Mouse (Mus musculus) midbrain, postnatal 0 days (tissue): ENCODE measurements around the gene Fam98a. TPM values are rescaled to one million over a fixed set of nuclear protein-coding genes. Genes with fewer than 3 reads are reported as not detected.

Experiments used
- ATAC-seq: fragments of 200-750 bp; cut with Nextera tagmentation; 2 replicates; pipeline ENCODE4 v1.8.0; 2017; ENCODE audit warnings: moderate number of reproducible peaks, mild to moderate bottlenecking, moderate TSS enrichment, moderate library complexity; ENCODE audit not compliant: low FRiP score
- DNase-seq: peaks from one replicate; pipeline ENCODE4 v3.0.0-alpha.2; 2015; ENCODE audit warnings: low spot score
- H3K27ac ChIP-seq: fragments of 300-500 bp; sonication (generic); 2 replicates; pipeline ENCODE4 v1.5.1; 2014; ENCODE audit warnings: low read depth, mild to moderate bottlenecking, low read length, mixed read lengths
- H3K27me3 ChIP-seq: fragments of 300-500 bp; sonication (generic); 2 replicates; pipeline ENCODE4 v1.6.1; 2014; ENCODE audit warnings: low read length, control low read depth, mixed read lengths; ENCODE audit not compliant: insufficient read depth
- H3K36me3 ChIP-seq: fragments of 300-500 bp; sonication (generic); 2 replicates; pipeline ENCODE4 v1.6.1; 2014; ENCODE audit warnings: low read length, control low read depth, mixed read lengths; ENCODE audit not compliant: insufficient read depth
- H3K4me1 ChIP-seq: fragments of 300-500 bp; sonication (generic); 2 replicates; pipeline ENCODE4 v1.6.1; 2014; ENCODE audit warnings: mild to moderate bottlenecking, control low read depth, antibody characterized with exemption, low read length, mixed read lengths; ENCODE audit not compliant: insufficient read depth
- H3K4me2 ChIP-seq: fragments of 300-500 bp; sonication (generic); 2 replicates; pipeline ENCODE4 v1.6.1; 2014; ENCODE audit warnings: low read depth, mild to moderate bottlenecking, low read length, mixed read lengths; ENCODE audit not compliant: poor library complexity, severe bottlenecking
- H3K4me3 ChIP-seq: fragments of 300-500 bp; sonication (generic); 2 replicates; pipeline ENCODE4 v1.5.1; 2014; ENCODE audit warnings: low read depth, mild to moderate bottlenecking, low read length, moderate library complexity
- H3K9ac ChIP-seq: fragments of 300-500 bp; sonication (generic); replicated peaks from 2 replicates; pipeline ENCODE4 v1.6.1; 2014; ENCODE audit warnings: mild to moderate bottlenecking, low read length, moderate library complexity, mixed read lengths; ENCODE audit not compliant: poor library complexity, severe bottlenecking
- H3K9me3 ChIP-seq: fragments of 300-500 bp; sonication (generic); 2 replicates; pipeline ENCODE4 v1.6.1; 2016; ENCODE audit warnings: low read length, control low read depth
- CTCF ChIP-seq: IDR thresholded peaks from 2 replicates; pipeline ENCODE4 v1.5.1; 2016; ENCODE audit warnings: antibody characterized with exemption, mild to moderate bottlenecking
- WGBS: fragments of 180-500 bp; shearing (Covaris S2); extraction: QIAGEN DNeasy Blood & Tissue Kit; methylation state at CpG from one replicate; pipeline ENCODE4 v1.1.7; 2014; 5-methylcytosine and 5-hydroxymethylcytosine counted together
- polyA plus RNA-seq: library from polyadenylated mRNA; unstranded; fragments of >200 nt; fragmentation: Nextera tagmentation; extraction: Ambion mirVana; gene quantifications from 2 replicates; pipeline ENCODE4 v1.2.1, GENCODE M21; 2015
- total RNA-seq: library from RNA; depleted of rRNA; stranded (reverse); fragments of >200 nt; gene quantifications from 2 replicates; pipeline ENCODE4 v1.2.3, GENCODE M21; 2014

The Fam98a gene
- total and polyA plus RNA-seq, 2 experiments from 2014 or later, result 16.3 to 20.5 TPM

GRCm38 (mm10) chr17:75537050-75537445 lies 14.7 kb downstream of the Fam98a start:
- 92% methylated on average over 7 of the region's 7 CpGs for WGBS
- H3K4me1 ChIP-seq, result no peaks in the 10 kb centered on the region

GRCm38 (mm10) chr17:75536396-75537049 lies 15.2 kb downstream of the Fam98a start:
- H3K9me3 ChIP-seq, result no peaks in the 10 kb centered on the region
- peak; percentile 80; the same call in 1 of the 2 replicates for ATAC-seq
- no peaks in the 10 kb centered on the region for H3K4me1 ChIP-seq
- peaks cover 16% of the 10 kb centered on the region for H3K36me3 ChIP-seq
- no peak overlapping the region for H3K4me3 ChIP-seq
- DNase-seq, result peak; percentile 83
- WGBS, result 41% methylated on average over 6 of the region's 6 CpGs
- no peak overlapping the region for H3K4me2 ChIP-seq
- TF ChIP-seq CTCF, result peak; percentile 93
- no peak overlapping the region for H3K9ac ChIP-seq
- H3K27me3 ChIP-seq, result no peaks in the 10 kb centered on the region
- H3K27ac ChIP-seq, result no peak overlapping the region

More at GRCm38 (mm10) chr17:75537050-75537445, 14.7 kb downstream of the Fam98a start:
- H3K9ac ChIP-seq, result no peak overlapping the region
- no peak overlapping the region for H3K4me3 ChIP-seq
- no peaks in the 10 kb centered on the region for H3K9me3 ChIP-seq
- no peak overlapping the region for H3K27ac ChIP-seq
- peaks cover 16% of the 10 kb centered on the region for H3K36me3 ChIP-seq
- ATAC-seq (no peak), DNase-seq (no peak)
- H3K27me3 ChIP-seq, result no peaks in the 10 kb centered on the region
- TF ChIP-seq CTCF, result no peak
- no peak overlapping the region for H3K4me2 ChIP-seq

GRCm38 (mm10) chr17:75535612-75536011 lies 16.1 kb downstream of the Fam98a start:
- Histone ChIP-seq H3K4me3 (no peak overlapping the region), H3K27me3 (no peaks in the 10 kb centered on the region), H3K36me3 (peaks cover 16% of the 10 kb centered on the region), H3K9me3 (no peaks in the 10 kb centered on the region), H3K4me1 (no peaks in the 10 kb centered on the region), H3K27ac (no peak overlapping the region), H3K4me2 (no peak overlapping the region), H3K9ac (no peak overlapping the region)
- DNase-seq, result no peak
- no peak for TF ChIP-seq CTCF
- no peak for ATAC-seq
- 96% methylated on average over 4 of the region's 4 CpGs for WGBS

- Histone ChIP-seq H3K27me3 (no peaks in the 10 kb centered on the region), H3K9me3 (no peaks in the 10 kb centered on the region), H3K27ac (no peak overlapping the region), H3K4me3 (no peak overlapping the region), H3K4me1 (no peaks in the 10 kb centered on the region), H3K4me2 (no peak overlapping the region), H3K36me3 (peaks cover 14% of the 10 kb centered on the region), H3K9ac (no peak overlapping the region)
- TF ChIP-seq CTCF, result no peak
- ATAC-seq (no peak), DNase-seq (no peak)
- WGBS, result 76% methylated on average over 12 of the region's 12 CpGs
Measured at GRCm38 (mm10) chr17:75534314-75535020, 17.3 kb downstream of the Fam98a start.

GRCm38 (mm10) chr17:75532469-75532986 lies 19.2 kb downstream of the Fam98a start:
- Histone ChIP-seq H3K27me3 (no peaks in the 10 kb centered on the region), H3K9me3 (no peaks in the 10 kb centered on the region), H3K4me2 (no peak overlapping the region), H3K4me1 (no peaks in the 10 kb centered on the region), H3K36me3 (no peaks in the 10 kb centered on the region), H3K27ac (no peak overlapping the region), H3K9ac (no peak overlapping the region), H3K4me3 (no peak overlapping the region)
- DNase-seq, result no peak
- TF ChIP-seq CTCF, result no peak
- WGBS, result 76% methylated on average over 6 of the region's 6 CpGs
- no peak for ATAC-seq
